Mouse (Mus musculus): ENCODE measurements at regions not wholly inside any gene's neighbourhood (a gene's known extent, or its start where the extent isn't known, plus 50 kb on each side); places are given as distances from the start of the nearest gene placed in this dataset.

DNA sequence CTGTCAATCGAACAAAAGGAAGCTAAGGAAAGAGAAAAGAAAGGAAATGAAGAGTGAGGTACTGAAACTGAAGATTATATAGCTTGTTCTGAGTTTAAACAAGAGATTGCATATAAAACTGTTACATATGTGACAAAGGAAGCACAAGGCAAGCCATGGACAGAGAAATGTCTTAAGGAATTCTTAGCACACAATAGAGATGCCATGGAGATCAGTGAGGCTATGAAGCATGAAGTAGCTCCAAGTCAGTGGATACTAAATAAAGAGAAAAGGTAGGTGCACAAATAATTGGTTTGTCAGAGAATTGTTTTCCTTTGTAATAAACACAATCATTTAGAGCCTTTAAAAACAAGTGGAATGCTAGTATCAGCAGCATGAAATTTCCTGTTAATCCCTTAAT, 172.0 kb upstream of the Klhl1 start:
- TF ChIP-seq CTCF (IDR thresholded peaks at IDR 0.05; ENCODE audit: low read depth) (no peak), EP300 (optimal IDR thresholded peaks at IDR 0.05) (no peak)
